Mouse (Mus musculus) right cerebral cortex, postnatal 14 days (tissue): ENCODE measurements around the gene Spg7.
"Not testable (repeated sequence)": the region's sequence is repeated elsewhere in the genome, so short reads cannot be mapped to it uniquely, and the experiment has no call there.

ENCODE experiments used
- DNase-seq: peaks from one replicate; pipeline ENCODE4 v3.0.0; 2022

Gene Spg7

DNA sequence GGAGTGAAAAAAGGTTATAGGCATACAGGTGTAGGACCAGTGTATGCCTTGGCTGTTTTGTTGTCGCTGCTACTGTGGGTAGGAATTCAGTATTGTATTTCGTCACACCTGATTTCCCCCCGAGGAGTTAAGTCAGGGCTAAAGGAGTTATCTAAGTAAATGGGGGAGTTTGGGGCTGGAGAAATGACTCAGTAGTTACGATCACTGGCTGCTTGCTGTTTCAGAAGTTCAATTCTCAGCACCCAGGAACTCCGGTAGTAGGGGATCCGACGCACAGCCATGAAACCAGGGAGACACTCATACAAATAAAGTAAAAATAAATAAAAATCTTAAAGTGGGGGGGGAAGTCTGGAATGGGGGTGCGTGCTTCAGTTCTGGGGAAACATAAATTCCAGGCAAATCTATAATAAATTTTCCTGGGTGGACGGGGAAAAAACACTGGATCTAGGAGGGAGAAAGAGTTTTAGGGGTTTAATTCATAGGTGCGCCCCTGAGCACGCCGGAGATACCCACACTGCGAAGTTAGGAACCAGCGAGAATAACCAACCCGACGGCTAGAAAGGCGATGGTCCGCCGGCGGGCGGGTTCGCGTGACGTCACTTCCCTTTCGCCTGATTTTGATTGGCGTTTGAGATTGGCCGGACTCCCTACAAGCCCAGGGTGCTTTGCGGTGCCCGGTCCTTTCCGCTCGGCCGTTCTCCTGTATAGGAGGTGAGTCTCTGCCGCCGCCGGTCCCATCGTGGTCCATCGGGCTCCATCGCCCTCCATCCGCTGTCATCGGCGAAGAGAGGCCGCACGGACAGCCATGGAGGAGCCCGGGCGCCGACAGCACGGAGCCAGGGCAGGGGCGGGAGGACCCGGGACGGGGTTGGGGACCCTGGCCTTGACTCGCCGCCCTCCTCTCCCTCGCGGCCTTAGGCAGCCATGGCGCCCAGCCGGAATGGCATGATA lies 39.3 kb downstream of the Spg7 start, which contains the start of gene Rpl13:
Rpl13 (plus strand) TSS at position 616 of the 951 bp plus-strand sequence.
- peak; percentile 97 for DNase-seq

DNA sequence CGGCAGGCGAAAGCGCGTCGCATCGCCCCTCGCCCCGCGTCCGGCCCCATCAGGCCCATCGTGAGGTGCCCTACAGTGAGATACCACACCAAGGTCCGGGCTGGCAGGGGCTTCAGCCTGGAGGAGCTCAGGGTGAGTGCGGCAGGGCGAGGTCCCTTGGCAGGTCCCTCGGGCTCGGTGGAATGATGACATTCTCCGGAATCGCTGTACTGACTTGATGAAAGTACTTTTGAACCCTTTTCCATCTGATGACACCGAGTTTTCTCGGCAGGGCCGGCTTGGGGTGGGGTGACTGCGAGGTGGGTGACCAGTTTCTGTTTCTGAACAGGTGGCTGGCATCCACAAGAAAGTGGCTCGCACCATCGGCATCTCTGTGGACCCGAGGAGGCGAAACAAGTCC lies 40.1 kb downstream of the Spg7 start:
- DNase-seq = not testable (repeated sequence)

DNA sequence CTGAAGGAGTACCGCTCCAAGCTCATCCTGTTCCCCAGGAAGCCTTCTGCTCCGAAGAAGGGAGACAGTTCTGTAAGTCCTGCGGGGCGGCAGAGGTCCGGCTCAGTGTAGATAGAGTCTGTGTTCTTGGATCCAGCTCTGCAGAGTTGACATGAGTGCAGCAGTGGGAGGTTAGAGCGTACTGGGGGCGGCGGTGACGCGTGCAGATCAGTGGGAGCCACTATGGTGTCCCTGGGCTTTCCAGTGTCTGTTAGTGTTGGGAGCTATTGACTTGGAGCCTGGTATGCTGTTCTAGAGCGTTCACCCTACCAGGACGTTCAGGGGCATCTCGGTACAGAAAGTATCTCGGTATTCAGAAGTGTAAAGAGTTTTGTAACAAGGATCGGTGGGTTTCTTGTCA lies 40.5 kb downstream of the Spg7 start:
- no peak for DNase-seq

DNA sequence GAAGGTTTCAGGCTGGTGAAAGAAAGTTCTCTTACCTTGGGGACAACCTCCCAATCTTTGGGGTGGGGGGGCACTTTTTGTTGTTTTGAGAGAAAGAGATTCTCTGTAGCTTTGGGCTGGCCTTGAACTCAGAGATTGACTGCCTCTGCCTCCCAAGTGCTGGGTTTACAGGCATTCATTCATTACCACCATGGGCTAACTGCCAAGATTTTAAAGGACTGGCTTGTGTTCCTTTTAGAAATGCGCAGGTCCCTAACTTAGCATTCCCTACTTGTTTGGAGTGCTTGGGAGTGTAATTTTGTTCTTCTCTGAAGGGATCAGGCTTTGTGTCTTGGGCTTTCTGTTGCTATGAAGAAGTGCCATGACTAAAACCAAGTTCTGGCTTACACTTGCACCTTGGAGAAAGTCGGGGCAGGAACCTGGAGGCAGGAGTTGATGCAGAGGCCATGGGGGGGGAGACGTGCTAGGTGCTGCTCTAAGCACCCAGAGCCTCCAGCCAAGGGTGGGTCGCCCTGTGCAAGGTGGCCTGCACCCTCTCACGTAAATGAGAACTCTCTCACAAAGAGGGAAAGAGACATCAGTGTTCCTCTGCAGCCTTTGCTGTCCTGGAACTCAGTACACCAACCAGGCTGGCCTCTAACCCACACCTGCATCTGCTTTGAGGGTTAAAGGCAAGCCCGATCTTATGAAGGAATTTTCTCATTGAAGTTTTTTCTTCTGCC lies 41.5 kb downstream of the Spg7 start:
- DNase-seq = no peak

DNA sequence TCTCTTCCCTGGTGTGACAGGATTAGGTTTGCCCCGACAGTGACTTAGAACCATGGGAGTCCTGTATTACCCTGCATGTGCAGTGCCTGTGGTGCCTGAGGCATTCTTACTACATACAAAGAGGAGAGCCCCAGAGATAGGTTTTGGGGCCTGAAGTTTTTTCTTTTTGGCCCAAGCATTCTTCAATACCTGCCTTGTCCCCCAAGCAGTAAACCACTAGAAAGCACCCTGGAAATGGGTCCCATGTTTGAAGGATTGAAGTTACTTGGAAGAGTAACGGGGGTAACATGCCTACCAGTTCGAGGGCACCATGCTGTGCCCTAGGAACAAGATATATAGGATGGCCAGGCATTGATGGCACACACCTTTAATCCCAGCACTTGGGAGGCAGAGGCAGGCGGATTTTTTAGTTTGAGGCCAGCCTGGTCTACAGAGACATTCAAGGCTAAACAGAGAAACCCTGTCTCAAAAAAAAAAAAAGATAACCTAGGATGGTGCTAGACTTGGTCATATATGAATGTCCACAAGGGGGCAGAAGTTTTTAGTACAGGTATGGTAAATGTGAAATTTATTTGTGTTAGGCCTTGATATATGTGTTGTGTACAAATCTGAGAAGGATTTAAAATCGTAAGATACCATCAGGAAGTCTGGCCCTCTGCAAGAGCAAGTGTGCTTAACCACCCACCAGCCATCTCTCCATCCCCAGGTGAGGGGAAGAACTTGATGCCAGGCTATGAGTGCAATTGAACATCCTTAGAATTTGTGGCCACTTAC lies 43.0 kb downstream of the Spg7 start:
- no peak for DNase-seq

DNA sequence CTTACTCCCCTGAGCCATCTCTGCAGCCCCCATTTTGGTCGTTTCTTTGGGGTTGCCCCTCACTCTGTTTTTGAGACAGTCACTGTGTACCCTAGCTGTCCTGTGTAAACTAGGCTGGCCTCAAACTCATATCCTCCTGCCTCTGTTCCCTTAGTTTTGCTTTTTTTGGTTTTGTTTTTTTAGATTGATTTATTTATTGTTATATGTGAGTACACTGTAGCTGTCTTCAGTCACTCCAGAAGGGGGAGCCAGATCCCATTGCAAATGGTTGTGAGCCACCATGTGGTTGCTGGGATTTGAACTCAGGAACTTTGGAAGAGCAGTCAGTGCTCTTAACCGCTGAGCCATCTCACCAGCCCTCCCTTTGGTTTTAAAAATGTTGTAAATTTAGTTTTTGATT lies 43.8 kb downstream of the Spg7 start:
- no peak for DNase-seq

DNA sequence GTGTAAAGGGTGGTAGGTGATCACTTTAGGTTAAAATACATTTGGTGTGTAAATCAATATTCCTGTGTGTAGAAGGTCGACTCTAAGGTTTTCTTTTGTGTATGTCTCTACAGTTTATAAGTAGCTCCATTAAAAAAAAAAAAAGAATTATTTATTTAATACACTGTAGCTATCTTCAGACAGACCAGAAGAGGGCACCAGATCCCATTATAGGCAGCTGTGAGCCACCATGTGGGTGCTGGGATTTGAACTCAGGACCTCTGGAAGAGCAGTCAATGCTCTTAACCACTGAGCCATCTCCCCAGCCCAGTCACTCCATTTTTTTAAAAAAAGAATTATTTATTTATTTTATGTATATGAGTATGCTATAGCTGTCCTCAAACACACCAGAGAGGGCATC lies 45.3 kb downstream of the Spg7 start:
- no peak for DNase-seq

DNA sequence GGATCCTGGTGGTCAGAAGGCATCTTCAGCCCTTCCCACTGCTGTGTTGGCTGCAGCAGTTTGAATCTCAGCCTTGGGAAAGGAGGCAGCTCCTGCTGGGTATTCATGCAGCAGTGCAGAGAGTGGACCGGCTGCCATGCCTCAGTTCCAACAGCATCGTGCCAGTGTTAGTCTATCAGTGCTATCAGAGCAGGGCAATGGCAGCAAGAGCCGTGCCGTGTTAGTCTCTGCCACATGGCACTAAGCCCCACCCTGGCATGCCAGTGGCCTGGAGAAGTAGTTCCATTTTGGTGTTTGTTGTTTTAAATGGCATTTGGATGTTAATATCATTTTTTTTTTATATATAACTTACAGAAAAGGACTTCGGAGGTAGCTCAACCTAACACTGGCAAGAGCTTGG lies 46.2 kb downstream of the Spg7 start:
- DNase-seq = no peak

DNA sequence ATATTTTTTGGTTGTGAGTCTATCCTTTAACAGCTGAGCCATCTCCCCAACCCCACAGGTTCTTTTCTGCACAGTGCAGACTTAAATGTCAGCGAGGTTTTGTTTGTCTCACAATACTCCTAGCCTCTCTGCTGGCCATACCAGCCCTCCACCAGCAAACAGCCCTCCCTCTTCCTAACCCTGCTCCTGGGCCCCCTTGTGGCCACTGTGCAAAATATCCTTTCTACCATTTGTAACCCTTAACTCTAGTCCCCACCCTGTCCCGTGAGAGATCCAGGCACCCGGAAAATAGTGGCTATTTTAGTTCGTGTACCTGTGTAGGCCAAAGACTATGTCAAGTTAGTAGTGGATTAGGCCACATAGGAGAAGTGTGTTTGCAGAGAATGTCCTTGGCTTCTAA lies 47.9 kb downstream of the Spg7 start:
- peak; percentile 39 for DNase-seq

DNA sequence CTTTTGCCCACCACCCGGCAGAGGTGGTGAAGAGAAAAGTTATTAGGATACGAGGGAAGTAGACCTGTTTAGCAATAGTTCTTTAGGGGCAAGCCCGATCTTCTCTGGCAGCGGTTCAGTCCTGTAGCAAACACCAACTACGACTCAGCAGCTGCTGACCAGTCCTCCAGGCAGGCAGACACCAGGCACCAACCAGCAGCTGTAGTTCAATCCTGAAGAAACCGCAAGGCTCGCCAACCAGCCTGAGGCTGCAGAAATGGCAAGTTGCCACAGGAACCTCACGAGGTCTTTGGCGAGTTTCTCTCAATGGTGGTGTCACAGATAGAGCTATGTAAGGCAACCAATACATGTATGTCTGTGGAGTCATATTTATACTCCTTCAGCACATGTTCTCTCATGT lies 50.1 kb downstream of the Spg7 start:
- DNase-seq = no peak

DNA sequence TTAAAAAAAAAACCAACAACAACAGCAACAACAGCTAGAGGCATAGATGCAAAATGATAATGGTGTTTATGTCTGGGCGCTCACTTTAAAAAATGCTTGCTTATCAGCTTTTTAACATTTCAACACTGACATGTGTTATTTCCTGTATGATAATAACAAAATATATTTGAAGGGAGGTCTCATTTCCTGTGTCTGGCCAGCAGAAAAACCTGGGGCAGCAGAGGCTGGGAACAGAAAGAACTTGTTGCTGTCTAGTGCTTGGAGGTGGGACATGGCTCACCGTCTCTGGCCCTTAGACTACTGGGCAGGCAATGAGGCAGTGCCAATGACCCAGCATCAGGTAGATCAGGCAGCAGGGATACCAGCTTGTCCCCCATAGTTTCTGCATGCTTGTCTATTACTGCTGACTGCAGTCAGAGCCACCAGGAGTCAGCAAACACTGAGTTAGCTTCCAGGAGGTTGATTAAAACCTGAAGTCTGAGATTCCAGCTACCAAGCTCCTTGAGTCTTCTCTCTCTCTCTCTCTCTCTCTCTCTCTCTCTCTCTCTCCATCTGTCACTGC lies 51.2 kb downstream of the Spg7 start:
- DNase-seq = no peak

DNA sequence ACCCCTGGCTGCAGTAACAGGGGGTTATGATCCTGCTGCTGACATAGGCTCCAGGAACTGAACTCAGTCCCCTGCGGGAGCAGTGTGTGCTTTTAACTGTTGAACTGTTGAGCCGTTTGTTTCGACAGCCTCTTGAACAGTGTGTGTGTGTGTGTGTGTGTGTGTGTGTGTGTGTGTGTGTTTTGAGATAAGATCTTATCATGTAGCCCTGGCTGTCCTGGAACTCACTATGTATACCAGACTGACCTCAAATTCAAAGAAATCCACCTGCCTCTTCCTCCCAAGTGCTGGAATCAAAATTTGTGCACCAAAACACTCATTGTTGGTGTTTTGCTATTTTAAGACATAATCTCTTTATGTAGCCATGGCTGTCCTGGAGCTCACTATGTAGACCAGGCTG lies 51.9 kb downstream of the Spg7 start:
- no peak for DNase-seq

DNA sequence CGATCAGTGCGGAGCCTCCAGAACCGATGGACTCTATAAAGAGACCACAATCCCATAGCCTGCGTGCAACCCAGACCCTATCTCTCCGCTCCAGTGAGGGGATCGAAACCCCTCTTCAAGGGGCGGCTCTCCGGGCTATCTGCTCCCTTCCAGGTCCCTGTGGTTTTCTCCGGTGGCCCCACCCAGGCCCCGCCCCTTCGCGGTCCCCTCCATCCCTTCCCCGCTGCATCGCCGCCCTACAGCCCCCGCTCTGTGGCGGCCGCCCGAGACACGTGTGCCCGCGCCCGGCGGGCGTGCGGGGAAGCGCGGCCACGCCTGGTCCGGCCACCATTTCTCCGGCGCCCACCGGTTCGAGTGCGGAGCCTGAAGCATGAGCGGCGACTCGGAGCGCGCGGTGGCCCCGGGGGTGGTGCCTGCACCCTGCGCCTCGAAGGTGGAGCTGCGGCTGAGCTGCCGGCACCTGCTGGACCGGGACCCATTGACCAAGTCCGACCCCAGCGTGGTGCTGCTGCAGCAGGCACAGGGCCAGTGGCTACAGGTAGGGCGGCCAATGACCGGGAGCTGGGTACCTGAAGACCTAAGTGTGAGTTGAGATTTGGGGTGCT lies 54.5 kb downstream of the Spg7 start, which contains the start of gene Cpne7:
Cpne7 (plus strand) TSS at position 248 of the 605 bp plus-strand sequence.
- DNase-seq = peak; percentile 40

DNA sequence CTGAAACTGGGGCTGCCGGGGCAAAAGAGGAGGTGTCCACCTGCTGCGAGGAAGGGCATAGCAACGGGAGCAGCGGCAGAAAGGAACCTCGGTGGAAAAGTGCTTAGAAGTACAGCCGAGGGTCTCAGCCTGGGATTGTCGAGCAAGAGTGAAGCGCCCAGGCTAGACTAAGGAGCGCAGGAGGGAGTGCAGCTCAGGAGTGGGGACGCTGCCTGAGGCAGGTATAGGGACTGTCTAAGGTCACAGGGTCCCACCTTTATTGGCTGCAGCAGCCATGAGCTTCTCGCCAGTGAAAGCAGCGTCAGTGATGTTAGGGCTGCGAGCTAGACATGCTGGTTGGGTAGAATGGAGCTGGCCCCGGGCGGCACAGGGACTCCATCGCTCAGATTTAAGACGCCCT lies 55.0 kb downstream of the Spg7 start:
- DNase-seq = no peak

DNA sequence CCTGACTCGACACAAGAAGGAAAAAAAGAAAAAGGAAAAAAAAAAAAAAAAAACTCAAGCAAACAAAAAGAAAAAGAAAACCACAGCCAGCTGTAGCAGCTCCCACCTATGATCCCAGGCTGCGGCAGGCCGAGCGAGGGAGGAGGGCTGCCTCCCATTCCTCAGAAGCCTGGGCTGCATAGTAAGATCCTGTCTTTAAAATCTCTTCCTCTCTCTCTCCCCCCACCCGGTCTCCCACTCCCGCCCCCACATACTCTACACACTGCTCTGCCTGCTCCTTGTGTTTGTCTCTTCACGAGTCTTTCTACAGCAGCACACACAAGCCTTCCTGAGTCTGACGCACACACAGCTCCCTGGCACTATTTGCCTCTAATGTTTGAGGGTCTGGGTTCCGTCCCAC lies 59.3 kb downstream of the Spg7 start:
- no peak for DNase-seq

DNA sequence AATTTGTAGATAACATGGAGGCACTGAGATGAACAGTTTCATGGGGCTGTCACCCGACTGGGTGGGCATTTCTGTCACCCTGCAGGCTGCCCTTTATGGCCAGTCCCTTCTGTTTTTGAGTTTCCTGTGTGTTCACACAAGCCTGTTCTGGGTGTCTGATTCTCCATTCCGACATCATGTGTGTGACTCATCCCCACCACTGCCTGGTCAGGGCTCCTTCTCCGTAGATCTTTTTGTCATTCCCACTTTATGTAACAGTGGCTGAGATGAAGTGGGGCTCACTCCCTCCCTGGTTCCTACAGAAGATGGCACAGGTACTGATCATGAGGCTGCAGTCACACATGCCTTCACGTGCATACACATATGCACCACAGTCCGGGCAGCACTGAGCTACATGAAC lies 59.9 kb downstream of the Spg7 start:
- DNase-seq = no peak

DNA sequence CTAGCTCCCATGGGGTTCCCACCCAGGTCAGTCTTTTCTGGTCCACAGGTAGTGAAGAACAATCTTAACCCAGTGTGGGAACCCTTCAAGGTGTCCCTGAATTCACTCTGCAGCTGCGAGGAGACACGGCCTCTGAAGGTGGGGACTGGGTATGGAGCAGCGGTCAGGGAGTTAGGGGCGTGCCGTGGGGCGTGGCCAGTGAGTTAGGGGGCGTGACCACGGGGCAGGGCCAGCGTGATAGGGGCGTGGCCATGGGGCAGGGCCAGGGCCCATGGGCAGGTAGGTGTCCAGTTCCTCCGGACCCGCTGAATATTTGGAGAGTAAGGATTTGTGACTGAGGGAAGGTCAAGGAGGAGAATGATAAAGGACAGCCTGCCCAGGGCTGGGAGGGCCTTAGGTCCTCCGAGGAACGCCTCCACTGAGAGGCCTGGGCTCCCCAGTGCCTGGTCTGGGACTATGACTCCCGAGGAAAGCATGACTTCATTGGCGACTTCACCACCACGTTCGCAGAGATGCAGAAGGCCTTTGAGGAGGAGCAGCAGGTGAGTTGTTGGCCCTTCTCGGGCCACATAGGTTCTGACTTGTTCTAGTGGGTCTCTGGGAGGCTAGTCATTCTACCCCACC lies 63.6 kb downstream of the Spg7 start:
- DNase-seq = no peak

DNA sequence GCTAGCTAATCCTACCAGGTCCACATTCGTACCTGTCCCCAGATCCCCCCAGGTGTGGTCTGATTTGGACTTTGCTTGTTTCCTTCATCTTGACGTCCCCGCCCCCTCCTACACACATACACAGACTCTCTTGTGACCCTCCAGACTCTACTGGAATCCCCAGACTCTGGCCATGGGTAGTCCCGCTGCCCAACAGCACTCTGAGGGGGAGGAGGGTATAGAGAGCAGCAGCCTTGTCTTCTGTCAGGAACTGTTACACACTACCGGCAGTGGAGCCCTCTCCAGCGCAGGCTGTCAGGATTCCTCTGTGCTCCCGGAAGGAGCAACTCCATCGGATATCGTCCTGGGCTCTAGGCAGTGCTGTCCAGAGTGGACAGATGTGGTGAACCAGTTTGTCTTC lies 68.3 kb downstream of the Spg7 start:
- DNase-seq = no peak

DNA sequence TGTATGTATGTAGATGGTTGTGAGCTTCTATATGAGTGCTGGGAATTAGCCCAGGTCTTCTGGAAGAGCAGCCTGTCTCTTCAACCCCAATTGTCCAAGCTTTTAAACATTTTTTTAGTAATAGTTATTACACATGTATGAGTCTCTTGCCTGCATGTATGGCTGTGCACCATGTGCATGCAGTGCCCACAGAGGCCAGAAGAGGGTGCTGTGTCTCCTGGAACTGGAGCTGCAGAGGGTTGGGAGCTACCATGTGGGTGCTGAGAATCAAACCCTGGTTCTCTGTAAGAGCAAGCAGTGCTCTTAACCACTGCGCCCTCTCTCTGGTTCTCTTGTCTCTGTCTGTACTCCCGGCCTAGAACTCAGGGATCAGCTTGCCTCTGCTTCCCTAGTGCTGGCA lies 70.2 kb downstream of the Spg7 start:
- DNase-seq = no peak

DNA sequence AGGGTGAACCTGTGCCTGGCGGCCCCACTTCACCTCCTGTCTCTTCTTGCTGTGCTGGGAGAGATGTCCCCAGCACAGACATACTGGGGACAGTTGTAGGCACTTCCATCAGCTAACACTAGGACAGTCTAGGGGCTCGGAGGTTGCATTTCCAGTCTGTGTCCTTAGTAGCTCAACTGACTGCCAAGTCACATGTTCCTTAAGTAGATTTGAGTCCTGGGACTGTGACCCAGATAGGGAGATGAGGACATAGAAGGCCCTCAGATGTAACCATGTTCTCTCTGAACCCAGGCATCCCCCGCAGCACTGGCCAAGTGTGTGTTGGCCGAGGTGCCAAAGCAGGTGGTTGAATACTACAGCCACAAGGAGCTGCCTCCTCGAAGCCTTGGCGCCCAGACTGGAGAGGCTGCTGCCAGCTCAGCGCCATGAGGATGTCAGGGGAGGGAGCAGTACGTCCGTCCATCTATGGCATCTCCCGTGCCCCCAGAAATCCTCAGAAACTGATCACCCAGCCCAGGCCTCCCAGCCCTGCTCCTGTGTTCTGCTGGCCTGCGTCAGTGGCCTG lies 71.5 kb downstream of the Spg7 start:
- DNase-seq = no peak

DNA sequence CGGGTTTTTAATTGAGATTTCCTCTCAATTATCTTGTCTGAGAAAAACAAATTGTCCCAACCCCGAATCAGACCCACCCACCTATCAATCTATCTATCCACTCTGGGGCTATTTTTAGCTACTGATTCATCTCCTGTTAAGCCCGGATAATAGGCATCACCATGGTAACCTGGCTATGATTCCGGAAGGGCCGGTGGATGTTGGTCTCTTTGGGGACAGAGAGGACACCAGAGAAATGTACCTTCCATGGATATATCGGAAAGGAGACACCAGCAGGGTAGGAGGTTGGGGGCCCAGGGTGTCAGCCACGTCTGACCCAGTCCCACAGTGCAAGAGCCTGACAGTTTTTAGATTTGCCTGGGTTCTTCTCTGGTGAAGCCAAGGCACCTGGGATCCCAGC lies 72.7 kb downstream of the Spg7 start:
- no peak for DNase-seq

DNA sequence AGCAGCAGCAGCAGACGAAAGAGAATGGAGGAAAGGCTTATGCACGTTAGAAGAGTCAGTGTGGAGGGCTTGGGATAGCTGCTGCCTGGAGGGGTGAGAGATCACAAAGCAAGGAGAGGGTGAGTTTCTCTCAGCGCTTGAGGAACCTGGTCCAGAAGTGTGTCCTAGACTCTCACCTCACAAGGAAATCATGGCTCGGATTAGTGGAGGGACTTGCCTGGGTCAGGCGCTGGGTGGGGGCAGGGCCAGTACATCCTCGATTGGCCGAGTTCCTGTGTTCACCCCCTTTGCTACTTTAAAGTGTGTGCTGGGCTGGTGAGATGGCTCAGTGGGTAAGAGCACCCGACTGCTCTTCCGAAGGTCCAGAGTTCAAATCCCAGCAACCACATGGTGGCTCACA lies 73.1 kb downstream of the Spg7 start:
- no peak for DNase-seq
